Mouse (Mus musculus): ENCODE measurements around the gene Gm42791. TPM values are rescaled to one million over a fixed set of nuclear protein-coding genes. Genes with fewer than 3 reads are reported as not detected.
A peak's percentile ranks its signal among the peaks of the same experiment; 100 is the strongest.

Gene Gm42791
- polyA plus RNA-seq, 1 experiment from 2014 or later = not detected

- H3K9ac ChIP-seq = peak overlapping the region; percentile 32; the same call in 1 of the 2 replicates
- no peaks in the 10 kb centered on the region for H3K36me3 ChIP-seq (replicated peaks)
- H3K4me1 ChIP-seq (replicated peaks) = peaks cover 67% of the 10 kb centered on the region
- 76% methylated on average over 15 of the region's 15 CpGs for WGBS (ENCODE audit: insufficient replicate concordance)
- no peak overlapping the region for H3K4me3 ChIP-seq (replicated peaks)
- peak overlapping the region; percentile 86 for H3K27ac ChIP-seq (replicated peaks)
- no peak for ATAC-seq (ENCODE audit: insufficient read depth)
- H3K4me2 ChIP-seq = peak overlapping the region; percentile 63
- no peaks in the 10 kb centered on the region for H3K9me3 ChIP-seq (replicated peaks)
- no peaks in the 10 kb centered on the region for H3K27me3 ChIP-seq
Observed at GRCm38 (mm10) chr5:148965089-148965591, 29.8 kb downstream of the Gm42791 start.

DNA sequence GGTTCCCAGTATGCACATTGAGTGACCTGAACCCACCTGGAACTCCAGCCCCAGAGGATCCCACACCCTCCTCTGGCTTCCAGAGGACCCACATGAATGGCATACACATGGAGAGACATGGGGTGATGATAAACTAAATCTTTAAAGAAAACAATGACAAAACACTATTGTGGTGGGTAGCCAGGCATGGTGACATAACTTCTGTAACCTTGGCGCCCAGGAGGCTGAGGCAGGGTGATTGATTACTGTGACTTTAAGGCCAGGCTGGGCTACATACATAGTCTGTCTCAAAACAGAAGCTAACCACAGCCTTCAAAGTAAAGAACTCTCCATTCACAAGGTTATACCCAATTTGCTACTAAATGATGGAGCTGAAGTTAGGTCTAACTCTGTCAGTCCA lies 30.7 kb downstream of the Gm42791 start:
- H3K36me3 ChIP-seq (replicated peaks) = no peaks in the 10 kb centered on the region
- 79% methylated on average over 1 of the region's 1 CpGs for WGBS (ENCODE audit: insufficient replicate concordance)
- no peak overlapping the region for H3K4me2 ChIP-seq
- ATAC-seq (ENCODE audit: insufficient read depth) = no peak
- no peak overlapping the region for H3K9ac ChIP-seq
- H3K27ac ChIP-seq (replicated peaks) = no peak overlapping the region
- H3K4me3 ChIP-seq (replicated peaks) = no peak overlapping the region
- H3K4me1 ChIP-seq (replicated peaks) = peaks cover 70% of the 10 kb centered on the region
- H3K9me3 ChIP-seq (replicated peaks) = no peaks in the 10 kb centered on the region
- no peaks in the 10 kb centered on the region for H3K27me3 ChIP-seq

DNA sequence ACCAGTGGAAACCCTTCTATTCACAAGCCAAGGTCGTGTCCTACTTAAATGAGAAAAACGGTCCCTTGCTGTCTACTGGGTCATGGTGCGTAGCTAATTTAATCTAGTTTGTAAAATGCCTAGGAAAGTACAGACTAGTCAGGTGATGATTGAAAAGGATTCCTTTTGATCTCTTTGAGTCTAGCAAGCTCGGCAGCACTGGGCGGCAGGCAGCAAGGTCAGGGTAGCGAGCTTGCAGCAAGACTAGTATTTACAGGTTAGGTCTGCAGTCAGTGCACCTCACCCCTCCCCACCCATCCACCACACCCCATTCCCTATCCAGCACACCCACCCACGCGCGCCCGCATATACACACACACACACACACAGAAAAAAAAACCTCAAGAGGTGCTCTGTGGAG lies 34.7 kb downstream of the Gm42791 start:
- Histone ChIP-seq H3K36me3 (replicated peaks) (no peaks in the 10 kb centered on the region), H3K4me2 (peak overlapping the region; percentile 91), H3K4me1 (replicated peaks) (peaks cover 66% of the 10 kb centered on the region), H3K9ac (peak overlapping the region; percentile 45; the same call in 1 of the 2 replicates), H3K27me3 (no peaks in the 10 kb centered on the region), H3K9me3 (replicated peaks) (no peaks in the 10 kb centered on the region), H3K4me3 (replicated peaks) (peak overlapping the region; percentile 58; the same call in 1 of the 2 replicates), H3K27ac (replicated peaks) (peak overlapping the region; percentile 51)
- no peak for ATAC-seq (ENCODE audit: insufficient read depth)
- 65% methylated on average over 10 of the region's 10 CpGs for WGBS (ENCODE audit: insufficient replicate concordance)

DNA sequence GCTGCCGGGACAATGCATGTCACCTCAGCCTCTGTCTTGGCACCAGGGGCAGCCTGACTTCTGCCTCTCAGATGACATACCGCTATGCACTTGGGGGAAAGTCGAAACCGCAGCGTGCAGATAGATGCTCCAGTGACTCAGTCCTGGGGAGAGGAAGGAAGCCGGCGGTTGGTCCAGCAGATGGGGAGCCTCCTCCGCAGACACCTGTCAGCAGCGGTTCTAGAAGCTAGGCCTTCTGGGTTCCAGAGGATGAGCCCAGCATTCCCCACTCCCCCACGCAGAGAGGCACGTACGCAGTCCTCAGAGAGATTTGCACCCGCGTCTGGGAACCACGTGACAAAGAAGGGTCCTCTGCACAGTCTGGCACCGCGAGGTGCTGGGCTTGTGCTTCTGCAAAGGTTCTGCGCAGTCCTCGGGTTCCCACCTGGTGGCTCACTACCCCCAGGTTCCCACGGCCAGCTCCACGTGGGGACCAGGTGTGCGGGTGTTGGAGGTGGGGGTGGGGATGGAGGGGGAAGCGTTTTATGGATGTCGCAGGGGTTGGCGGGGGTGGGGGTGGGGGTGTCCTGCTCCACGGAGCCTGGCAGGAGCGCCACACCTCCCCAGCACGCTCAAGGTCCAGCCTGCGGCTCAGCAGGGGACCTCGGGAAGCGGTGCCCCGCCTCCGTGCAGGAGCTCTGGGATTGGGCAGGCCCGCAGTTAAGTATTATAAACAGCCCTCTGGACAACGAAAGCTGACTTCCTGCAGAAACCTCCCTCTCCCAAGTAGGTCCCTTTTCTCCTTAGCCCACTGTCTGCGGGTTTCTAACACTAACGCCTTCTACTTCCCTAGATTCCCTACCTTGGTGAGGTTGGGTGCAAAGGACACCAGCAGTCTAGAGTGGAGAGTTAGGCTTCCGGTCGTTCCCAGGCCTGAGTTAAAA lies 35.6 kb downstream of the Gm42791 start:
- H3K4me3 ChIP-seq (replicated peaks) = peak overlapping the region; percentile 58
- no peaks in the 10 kb centered on the region for H3K9me3 ChIP-seq (replicated peaks)
- peak overlapping the region; percentile 91 for H3K4me2 ChIP-seq
- peak overlapping the region; percentile 45 for H3K9ac ChIP-seq
- H3K27ac ChIP-seq (replicated peaks) = peak overlapping the region; percentile 51
- WGBS (ENCODE audit: insufficient replicate concordance) = 3% methylated on average over 39 of the region's 39 CpGs
- H3K4me1 ChIP-seq (replicated peaks) = peaks cover 66% of the 10 kb centered on the region
- no peaks in the 10 kb centered on the region for H3K27me3 ChIP-seq
- ATAC-seq (ENCODE audit: insufficient read depth) = peak; percentile 71
- no peaks in the 10 kb centered on the region for H3K36me3 ChIP-seq (replicated peaks)

GRCm38 (mm10) chr5:148958355-148958754 lies 36.6 kb downstream of the Gm42791 start:
- H3K27me3 ChIP-seq = no peaks in the 10 kb centered on the region
- H3K4me3 ChIP-seq (replicated peaks) = peak overlapping the region; percentile 58
- WGBS (ENCODE audit: insufficient replicate concordance) = 26% methylated on average over 9 of the region's 9 CpGs
- peak overlapping the region; percentile 91 for H3K4me2 ChIP-seq
- H3K27ac ChIP-seq (replicated peaks) = peak overlapping the region; percentile 51; the same call in 1 of the 2 replicates
- peaks cover 65% of the 10 kb centered on the region for H3K4me1 ChIP-seq (replicated peaks)
- ATAC-seq (ENCODE audit: insufficient read depth) = no peak
- no peaks in the 10 kb centered on the region for H3K36me3 ChIP-seq (replicated peaks)
- no peaks in the 10 kb centered on the region for H3K9me3 ChIP-seq (replicated peaks)
- H3K9ac ChIP-seq = peak overlapping the region; percentile 45

GRCm38 (mm10) chr5:148956898-148957535 lies 37.9 kb downstream of the Gm42791 start:
- WGBS (ENCODE audit: insufficient replicate concordance) = 36% methylated on average over 9 of the region's 9 CpGs
- Histone ChIP-seq H3K4me2 (peak overlapping the region; percentile 15), H3K36me3 (replicated peaks) (no peaks in the 10 kb centered on the region), H3K27me3 (no peaks in the 10 kb centered on the region), H3K4me1 (replicated peaks) (peaks cover 71% of the 10 kb centered on the region), H3K27ac (replicated peaks) (peak overlapping the region; percentile 74; the same call in 1 of the 2 replicates), H3K4me3 (replicated peaks) (no peak overlapping the region), H3K9me3 (replicated peaks) (no peaks in the 10 kb centered on the region), H3K9ac (no peak overlapping the region)
- ATAC-seq (ENCODE audit: insufficient read depth) = no peak

- H3K4me3 ChIP-seq (replicated peaks) = no peak overlapping the region
- H3K4me2 ChIP-seq = peak overlapping the region; percentile 36
- ATAC-seq (ENCODE audit: insufficient read depth) = no peak
- WGBS (ENCODE audit: insufficient replicate concordance) = 62% methylated on average over 9 of the region's 9 CpGs
- H3K27me3 ChIP-seq = no peaks in the 10 kb centered on the region
- H3K9me3 ChIP-seq (replicated peaks) = no peaks in the 10 kb centered on the region
- H3K9ac ChIP-seq = no peak overlapping the region
- H3K27ac ChIP-seq (replicated peaks) = peak overlapping the region; percentile 74
- H3K36me3 ChIP-seq (replicated peaks) = no peaks in the 10 kb centered on the region
- peaks cover 71% of the 10 kb centered on the region for H3K4me1 ChIP-seq (replicated peaks)
Observed at GRCm38 (mm10) chr5:148956091-148956490, 38.9 kb downstream of the Gm42791 start.

DNA sequence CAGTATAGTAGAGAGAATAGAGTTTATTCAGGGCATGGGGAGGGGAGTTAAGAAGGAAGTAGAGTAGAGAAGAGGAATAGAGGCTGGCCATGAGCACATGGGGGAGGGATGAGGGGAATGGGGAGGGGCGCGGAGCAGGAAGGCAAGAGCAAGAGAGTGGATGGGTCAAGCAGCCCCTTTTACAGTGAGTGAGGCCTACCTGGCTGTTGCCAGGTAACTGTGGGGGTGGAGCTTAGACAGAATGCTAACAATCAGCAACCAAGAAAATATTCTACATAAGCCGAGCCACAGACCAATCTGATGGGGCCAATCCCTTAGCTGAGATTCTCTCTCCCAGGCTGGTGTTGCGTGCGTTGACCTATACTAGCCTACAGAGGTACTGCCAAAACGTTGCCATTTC lies 39.4 kb downstream of the Gm42791 start:
- WGBS (ENCODE audit: insufficient replicate concordance) = 72% methylated on average over 6 of the region's 6 CpGs
- H3K27ac ChIP-seq (replicated peaks) = peak overlapping the region; percentile 74

DNA sequence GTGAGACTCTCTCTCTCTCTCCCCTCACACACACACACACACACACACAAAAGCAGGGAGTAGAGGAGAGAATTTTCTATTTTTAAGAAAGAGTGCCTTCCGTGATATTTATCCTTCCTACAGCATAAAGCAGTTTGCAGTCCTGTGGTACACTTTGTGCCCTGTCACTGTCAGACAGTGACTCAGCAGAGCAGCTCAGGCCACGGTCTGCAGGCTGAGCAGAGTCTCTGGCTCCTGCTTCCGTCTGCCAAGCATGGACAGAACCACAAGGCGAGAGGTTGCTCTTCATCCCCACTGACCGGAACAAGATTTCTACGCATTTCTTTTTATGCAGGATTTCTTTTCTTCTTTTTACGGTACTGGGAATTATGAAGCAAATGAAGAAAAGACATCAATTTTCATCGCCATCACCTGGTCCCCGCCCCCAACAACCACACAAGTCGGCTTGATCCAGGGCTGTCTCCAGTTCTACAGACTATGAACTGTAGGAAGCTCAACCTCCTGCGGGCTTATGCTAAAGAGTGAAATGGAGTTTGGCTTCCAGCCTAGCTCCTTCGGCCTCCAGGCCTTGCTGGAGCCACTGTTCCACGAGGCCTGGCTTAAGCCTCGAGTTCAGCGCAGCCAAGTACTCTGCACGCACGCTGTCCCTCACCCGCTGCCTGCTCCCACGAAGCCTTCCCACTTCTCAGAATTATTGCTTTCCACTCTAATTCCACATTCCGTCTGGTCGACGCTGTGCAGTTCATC lies 40.5 kb downstream of the Gm42791 start:
- no peak for ATAC-seq (ENCODE audit: insufficient read depth)
- no peaks in the 10 kb centered on the region for H3K9me3 ChIP-seq (replicated peaks)
- WGBS (ENCODE audit: insufficient replicate concordance) = 60% methylated on average over 22 of the region's 22 CpGs
- no peak overlapping the region for H3K4me2 ChIP-seq
- no peaks in the 10 kb centered on the region for H3K36me3 ChIP-seq (replicated peaks)
- H3K27ac ChIP-seq (replicated peaks) = 0 out of 2 replicates have a peak overlapping the region, but pooled peaks have one; percentile 74
- H3K9ac ChIP-seq = no peak overlapping the region
- H3K27me3 ChIP-seq = no peaks in the 10 kb centered on the region
- no peak overlapping the region for H3K4me3 ChIP-seq (replicated peaks)
- H3K4me1 ChIP-seq (replicated peaks) = peaks cover 58% of the 10 kb centered on the region

More for the DNA sequence above, 39.4 kb downstream of the Gm42791 start:
- Histone ChIP-seq H3K9ac (no peak overlapping the region), H3K9me3 (replicated peaks) (no peaks in the 10 kb centered on the region), H3K27me3 (no peaks in the 10 kb centered on the region), H3K4me2 (no peak overlapping the region), H3K4me3 (replicated peaks) (no peak overlapping the region), H3K4me1 (replicated peaks) (peaks cover 68% of the 10 kb centered on the region), H3K36me3 (replicated peaks) (no peaks in the 10 kb centered on the region)
- ATAC-seq (ENCODE audit: insufficient read depth) = no peak

DNA sequence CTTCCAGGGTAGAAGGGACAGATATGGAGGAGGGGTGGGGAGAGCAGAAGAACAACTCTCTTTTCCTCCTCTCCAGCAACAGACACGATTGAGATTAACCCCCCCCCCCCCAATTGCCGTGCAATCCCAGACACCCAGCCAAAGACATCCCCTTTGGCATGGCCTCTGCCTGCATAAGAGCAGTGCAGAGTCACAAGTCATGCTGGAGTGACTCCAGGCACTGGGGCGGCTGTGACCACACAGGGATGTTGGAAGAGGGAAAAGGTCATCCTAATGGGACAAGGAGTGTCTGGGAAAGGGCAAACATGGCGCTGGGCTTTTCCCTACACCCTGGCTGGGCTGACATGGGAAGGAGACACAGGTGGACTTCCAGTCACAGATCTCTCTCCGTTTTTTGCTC lies 41.8 kb downstream of the Gm42791 start:
- no peak for ATAC-seq (ENCODE audit: insufficient read depth)
- 71% methylated on average over 5 of the region's 5 CpGs for WGBS (ENCODE audit: insufficient replicate concordance)
- H3K36me3 ChIP-seq (replicated peaks) = no peaks in the 10 kb centered on the region
- no peak overlapping the region for H3K9ac ChIP-seq
- H3K27ac ChIP-seq (replicated peaks) = no peak overlapping the region
- no peaks in the 10 kb centered on the region for H3K9me3 ChIP-seq (replicated peaks)
- H3K4me1 ChIP-seq (replicated peaks) = peaks cover 44% of the 10 kb centered on the region
- H3K4me2 ChIP-seq = no peak overlapping the region
- H3K27me3 ChIP-seq = no peaks in the 10 kb centered on the region
- no peak overlapping the region for H3K4me3 ChIP-seq (replicated peaks)

Measured in liver, embryonic 15.5 days (tissue).